ENCODE assay signal across 11 mouse cellular contexts in the genomic region with DNA sequence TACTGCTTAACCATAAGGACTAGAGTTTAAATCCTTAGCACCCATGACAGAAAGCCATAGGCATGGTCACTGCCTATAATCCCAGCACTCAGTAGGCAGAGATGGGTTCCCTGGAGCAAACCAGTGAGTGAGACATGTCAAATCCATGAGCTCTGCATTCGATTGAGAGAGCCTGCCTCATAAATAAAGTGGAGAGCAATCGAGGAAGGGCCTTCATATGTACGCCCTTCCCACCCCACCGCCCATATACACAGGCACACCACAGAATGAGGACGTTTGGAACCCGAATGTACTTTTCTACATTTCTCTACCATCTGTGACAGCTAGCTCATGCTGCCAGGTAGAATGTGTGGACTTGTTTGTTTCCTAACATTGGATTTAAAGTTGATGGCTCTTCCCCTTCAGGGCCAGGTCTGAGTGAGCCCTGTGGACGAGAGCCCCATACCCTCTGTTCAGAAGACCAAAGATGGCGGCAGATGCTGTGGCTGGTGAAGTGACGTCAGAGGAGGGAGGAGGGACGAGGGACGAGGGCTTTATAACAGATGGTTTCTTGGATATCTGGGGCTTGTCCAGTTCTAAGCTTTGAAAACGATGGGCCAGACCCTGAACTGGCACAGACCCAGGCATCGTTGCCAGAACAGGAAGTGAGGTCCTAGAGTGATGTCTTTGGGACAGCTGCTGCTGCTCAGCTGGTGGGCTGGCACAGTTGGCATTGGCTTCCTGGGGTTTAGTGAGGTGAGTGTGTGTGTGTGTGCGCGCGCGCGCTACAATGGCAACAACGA. TPM values are rescaled to one million over a fixed set of nuclear protein-coding genes. Genes with fewer than 3 reads are reported as not detected.
DNase-seq lines count a peak whose midpoint lies in the region; ATAC-seq lines count a peak whose summit lies in the region.
"Had no signal": no experiment of that assay in that cellular context is flagged by ENCODE, and none has a peak within 500 bp of the region (broad histone marks: within the 10 kb centered on the region; RNA-seq: fewer than 3 reads in every experiment).

No protein-coding gene starts in this region.

- intact Hi-C loops in heart, postnatal 14 days (cut with DNase I) = no loop called here

- peak; percentile 15 for DNase-seq in heart, postnatal 4 days
- DNase-seq in heart, postnatal 14 days = no peak
- peak; percentile 59 for DNase-seq in right cerebral cortex, postnatal 4 days
- no peak for DNase-seq in right cerebral cortex, postnatal 14 days
- peak; percentile 41 for DNase-seq in testis, postnatal 14 days (ENCODE audit: low spot score)
- no peak for DNase-seq in adrenal gland, postnatal 4 days (ENCODE audit: low spot score in 2 of 2)
- DNase-seq in thymus, postnatal 14 days = no peak
- DNase-seq: heart, postnatal 10 days; kidney, postnatal 36 days; liver, embryonic 13.5 days had no signal

- ATAC-seq in granulocyte monocyte progenitor cell, adult 5-6 weeks (replicated peaks; ENCODE audit: poor library complexity, severe bottlenecking) = peak; percentile 33; the same call in 1 of the 2 replicates

RNA-seq across cellular contexts. Expression of gene Tspan5, which starts 42.1 kb away (rescaled TPM):
- 10 to 100 TPM; 11.5 to 11.6 TPM for total RNA-seq in heart, postnatal 4 days (2021)
- 10 to 100 TPM; 11.0 to 11.3 TPM for total RNA-seq in heart, postnatal 14 days (2021)
- 30.6 and 31.2 TPM in 2 replicates for total RNA-seq in granulocyte monocyte progenitor cell, adult 5-6 weeks (2014; fragmentation: Nextera tagmentation)
- total RNA-seq in granulocyte monocyte progenitor cell, adult 5-6 weeks (2017) = 39.1 and 43.2 TPM in 2 replicates
- total RNA-seq in adrenal gland, postnatal 4 days (2021) = 10 to 100 TPM; 39.3 to 40.5 TPM

Comparison
In these comparisons a context has a peak if more than half of its experiments do, and no peak if none do; other contexts are left out.
1. DNase-seq: peak in heart, postnatal 4 days (single experiment), right cerebral cortex, postnatal 4 days (single experiment) and testis, postnatal 14 days (single experiment); none in heart, postnatal 14 days (0 of 2), right cerebral cortex, postnatal 14 days (single experiment), adrenal gland, postnatal 4 days (0 of 2) and thymus, postnatal 14 days (single experiment).